Mouse (Mus musculus) cerebellum, adult 9-10 months (tissue): ENCODE data around the gene Igsf1.

Experiments used
- DNase-seq: peaks from one replicate; pipeline ENCODE4 v3.0.0; 2022

Igsf1 gene

DNA sequence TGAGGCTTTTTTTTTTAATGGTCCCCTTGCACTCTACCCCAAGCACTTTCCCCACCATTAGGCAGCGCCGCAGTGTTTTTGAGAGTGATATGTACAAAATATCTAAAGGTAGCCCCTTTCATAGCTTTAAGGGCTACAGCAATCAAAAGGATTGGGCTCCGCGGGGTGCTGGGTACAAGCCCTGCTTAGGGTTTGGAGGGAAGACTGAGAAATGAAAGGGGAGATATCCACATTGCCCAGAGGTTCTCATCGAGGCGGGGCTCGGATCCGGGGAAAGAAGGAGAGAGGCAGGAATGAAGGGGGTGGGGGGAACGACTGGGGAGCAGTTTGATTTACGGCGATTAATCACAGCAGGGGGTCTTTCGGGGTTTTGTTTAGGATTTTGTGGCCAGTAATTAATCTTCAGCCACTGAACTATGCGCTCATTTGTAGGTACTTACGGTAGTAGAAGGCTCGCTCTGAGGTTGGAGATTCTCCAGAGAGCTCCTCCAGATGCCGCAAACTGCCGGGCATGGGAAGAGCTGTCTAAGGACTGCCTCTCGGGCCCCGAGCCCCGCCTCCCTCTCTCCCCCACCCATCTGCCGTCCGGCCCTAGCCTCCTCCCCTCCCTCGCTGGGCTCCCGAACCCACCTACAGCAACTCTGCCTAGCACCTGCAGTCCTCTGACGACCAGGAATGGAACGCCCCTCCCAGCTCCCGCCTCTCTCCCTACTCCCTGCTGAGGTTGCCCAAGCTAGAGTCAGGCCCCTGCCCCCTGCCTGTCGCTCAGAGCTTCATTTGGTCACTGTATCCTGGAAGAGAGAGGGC, at the start of gene Igsf1:
Gene Igsf1 (minus strand): TSS at position 537 of the 807 bp plus-strand sequence.
- no peak for DNase-seq

DNA sequence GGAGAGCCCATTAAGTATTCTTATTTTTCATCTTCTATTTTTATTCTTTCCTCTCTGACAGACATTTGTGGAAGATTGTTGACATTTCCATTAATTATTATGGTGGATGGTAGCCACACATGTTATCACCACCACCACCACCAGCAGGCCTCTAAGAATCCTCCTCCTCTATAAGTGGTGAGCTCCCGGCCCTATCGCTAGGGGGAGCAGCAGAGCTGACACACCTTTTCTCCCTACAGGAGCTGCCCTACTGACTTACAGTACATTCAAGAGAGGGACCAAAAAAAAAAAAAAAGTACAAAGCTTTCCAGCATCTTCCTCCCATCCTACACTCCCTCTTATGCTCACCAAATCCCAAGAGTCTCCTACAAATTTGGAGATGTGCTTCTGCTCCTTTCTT, 26.7 kb downstream of the Igsf1 start:
- DNase-seq: no peak

DNA sequence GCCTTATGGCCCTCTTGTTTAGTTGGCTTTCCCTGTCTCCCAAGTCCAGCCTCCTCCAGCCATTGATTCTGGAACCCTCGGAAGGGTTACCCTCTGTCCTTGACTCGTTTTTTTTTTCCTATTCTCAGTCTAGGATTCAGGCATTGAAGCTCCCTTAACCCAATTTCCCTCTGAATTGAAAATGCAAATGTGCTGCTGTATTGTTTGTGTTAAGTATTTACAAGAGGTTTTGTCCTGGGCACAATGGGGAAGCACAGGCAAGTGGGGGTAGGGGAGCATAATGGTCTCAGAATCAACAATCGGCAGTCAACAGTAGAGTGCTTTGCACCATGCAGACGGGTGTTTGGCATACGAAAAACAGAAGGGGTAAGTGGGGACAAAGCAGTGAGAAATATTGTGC, 52.4 kb downstream of the Igsf1 start:
- DNase-seq: no peak

DNA sequence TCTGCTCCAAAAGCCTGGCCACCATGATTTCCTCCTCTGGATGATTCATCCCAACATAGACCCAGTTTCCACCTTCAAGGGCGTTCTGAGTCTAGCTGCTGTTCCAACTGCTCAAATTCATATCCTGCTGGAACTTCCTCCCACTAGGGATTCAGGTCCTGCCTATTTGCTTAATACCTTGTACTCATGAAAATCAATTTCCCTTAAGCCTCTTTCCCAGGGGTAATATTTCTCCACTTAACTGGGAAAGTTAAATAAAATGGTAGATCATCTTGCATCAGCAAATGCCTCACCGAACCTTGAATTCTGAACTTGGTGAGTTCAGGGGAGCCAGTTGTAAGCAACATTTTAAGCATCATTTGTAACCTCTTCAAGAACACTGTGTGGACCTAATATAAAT, 62.6 kb downstream of the Igsf1 start, which contains the start of gene Olfr1321:
Gene Olfr1321 (minus strand): TSS at position 101 of the 400 bp plus-strand sequence.
- no peak for DNase-seq
